Mouse (Mus musculus): ENCODE measurements around the gene Rai14.

DNA sequence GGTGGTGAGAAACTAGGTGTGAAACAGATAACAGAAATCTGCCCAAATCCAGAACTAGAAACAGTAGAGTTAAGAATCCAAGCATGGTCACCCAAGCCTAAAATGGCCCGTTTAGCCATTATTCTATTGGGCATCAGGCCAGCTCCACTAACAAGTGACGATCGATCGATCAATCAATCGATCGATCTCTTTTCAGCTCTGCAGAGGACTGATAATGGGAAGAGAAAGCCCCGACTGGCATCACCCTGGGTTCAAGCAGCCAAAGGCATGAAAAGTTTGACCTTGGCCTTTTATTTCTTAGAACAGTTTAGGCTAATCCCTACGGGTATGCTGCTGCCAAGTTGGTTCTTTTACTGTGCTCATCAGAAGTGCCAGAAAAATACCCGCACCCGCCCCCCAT lies 4.3 kb upstream of the Rai14 start:
- TF ChIP-seq POLR2A (IDR thresholded peaks at IDR 0.05; ENCODE audit: borderline replicate concordance, insufficient read depth, low read length) (no peak), CTCF (IDR thresholded peaks at IDR 0.05; ENCODE audit: borderline replicate concordance, insufficient read depth, low read depth, low read length) (no peak)

Measured in cerebellum, adult 2 months (tissue).